Mouse (Mus musculus) forelimb bud, embryonic 11.5 days (tissue): ENCODE measurements at regions not wholly inside any gene's neighbourhood (a gene's known extent, or its start where the extent isn't known, plus 50 kb on each side); places are given as distances from the start of the nearest gene placed in this dataset.

ENCODE experiments used
- DNase-seq: peaks from one replicate; pipeline ENCODE4 v3.0.0-alpha.2; 2012; ENCODE audit warnings: low read depth, low spot score

DNA sequence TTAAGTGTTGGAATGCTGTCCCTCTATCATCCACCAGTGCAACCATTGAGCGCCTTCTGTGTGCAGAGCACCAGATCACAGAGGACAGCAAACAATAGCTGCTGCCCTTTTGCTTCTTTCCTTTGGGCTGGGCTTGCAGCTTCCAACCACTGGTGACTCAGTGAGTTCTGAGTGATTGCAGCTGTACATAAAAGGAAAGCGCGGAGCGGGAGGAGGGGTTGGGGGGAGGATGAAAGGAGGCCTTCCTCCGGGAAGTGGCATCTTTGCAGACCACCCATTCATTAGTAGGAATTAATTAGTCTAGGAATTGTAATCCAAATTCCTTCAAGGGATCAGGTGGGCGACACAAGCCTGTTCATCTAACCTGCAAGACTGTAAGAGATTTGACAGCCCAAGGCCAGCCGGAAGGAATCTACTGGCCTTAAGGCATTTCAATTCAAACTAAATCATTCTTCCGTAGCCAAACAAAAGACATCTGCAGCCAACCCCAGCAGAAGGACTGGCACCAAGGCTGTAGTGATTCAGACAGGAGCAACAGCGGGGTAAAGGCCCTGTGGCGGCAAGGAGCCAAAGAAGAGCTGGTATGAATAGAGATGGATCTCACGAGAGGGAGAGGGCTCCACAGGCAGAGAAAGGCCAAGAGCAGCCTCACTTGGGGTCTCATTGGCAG lies 52.8 kb upstream of the Sgk1 start:
- no peak for DNase-seq

DNA sequence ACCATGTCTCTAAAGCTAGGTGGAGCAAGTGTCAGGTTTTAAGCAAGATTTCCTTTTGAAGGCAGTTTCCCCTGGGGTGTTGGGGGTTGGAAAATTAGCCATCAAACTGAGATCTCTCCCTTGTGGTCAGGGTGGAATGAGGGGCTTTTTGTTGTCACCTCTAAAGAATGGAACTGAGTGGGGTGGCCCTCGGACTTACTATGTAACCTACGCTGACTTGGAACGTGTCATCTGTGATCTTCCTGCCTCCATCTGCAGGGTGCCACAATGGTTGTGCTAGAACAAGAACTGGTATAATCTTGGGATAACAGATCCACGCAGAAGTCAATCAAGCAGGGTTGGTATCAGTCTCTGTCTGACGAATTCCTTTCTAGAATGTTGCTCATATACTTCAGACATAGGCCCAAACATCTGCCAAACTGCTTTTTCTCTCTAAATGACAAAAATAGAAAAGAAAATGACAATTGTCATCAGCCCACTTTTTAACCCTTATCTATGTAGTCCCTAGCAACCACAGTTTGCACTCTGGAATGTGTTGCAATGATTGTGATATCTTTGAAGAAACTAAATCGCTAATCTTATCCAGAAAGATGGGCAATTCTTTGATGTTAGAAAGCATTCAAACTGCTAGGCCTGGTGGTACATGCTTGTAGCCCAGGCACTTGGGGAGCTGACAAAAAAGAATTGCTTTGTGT lies 50.8 kb upstream of the Sgk1 start:
- no peak for DNase-seq
